Mouse (Mus musculus): Measurements from ENCODE around the gene Ccdc3.
"Not testable (repeated sequence)": the region's sequence is repeated elsewhere in the genome, so short reads cannot be mapped to it uniquely, and the experiment has no call there.

The Ccdc3 gene

DNA sequence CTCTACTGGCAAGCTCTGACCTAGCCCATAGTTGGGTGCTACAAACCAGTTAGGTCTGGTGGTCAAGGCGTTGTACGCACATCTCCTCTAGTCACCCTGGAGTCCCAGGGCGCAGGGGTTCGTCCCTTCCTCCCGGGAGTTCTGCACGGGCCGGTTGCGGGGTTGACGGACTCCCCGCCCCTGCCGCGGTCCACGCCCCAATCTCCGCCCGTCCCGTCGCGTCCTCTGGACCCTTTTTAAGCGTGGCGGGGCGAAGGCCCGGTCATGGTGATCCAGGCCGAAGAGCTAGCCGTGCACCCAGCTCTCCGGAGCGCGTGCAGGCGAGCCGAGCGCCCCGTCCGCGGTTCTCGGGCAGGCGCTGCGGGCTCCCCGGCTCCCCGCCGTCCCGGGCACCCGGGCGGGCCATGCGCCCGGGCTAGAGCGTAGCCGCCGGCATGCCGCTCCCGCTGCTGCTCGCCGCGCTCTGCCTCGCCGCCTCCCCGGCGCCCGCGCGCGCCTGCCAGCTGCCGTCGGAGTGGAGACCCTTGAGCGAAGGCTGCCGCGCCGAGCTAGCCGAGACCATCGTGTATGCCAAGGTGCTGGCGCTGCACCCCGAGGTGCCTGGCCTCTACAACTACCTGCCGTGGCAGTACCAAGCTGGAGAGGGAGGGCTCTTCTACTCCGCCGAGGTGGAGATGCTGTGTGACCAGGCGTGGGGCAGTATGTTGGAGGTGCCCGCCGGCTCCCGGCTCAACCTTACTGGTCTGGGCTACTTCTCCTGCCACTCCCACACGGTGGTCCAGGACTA is at the start of gene Ccdc3:
Ccdc3 (plus strand) TSS at position 277 of the 787 bp plus-strand sequence.
- peak; percentile 55 for DNase-seq (ENCODE audit: low spot score)

- DNase-seq (ENCODE audit: low spot score): not testable (repeated sequence)
These were observed 47.2 kb upstream of the Ccdc3 start for GRCm38 (mm10) chr2:5090385-5090784.

DNA sequence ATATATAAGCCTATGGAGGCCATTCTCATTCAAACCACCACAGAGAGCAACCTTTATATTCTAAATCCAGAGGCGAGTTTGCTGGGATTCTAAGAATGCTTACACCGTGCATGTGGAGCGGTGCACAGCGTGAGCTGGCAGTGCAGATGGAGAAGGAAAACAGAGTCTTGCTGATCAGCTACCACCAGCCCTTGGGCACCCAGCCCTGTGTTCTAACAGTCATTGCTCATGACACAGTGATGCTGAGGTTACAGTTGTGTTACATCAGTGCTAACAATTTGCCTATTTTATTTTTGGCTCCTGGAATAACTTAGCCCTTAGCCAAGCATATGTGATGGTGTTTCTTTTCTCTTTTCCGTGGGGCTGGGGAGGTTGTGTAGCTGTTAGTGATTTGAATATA is 42.7 kb upstream of the Ccdc3 start:
- no peak for DNase-seq (ENCODE audit: low spot score)

- no peak for DNase-seq (ENCODE audit: low spot score)
These were observed 42.3 kb upstream of the Ccdc3 start for GRCm38 (mm10) chr2:5095316-5095715.

- DNase-seq (ENCODE audit: low spot score): no peak
These were observed 39.7 kb upstream of the Ccdc3 start for GRCm38 (mm10) chr2:5097786-5098445.

DNA sequence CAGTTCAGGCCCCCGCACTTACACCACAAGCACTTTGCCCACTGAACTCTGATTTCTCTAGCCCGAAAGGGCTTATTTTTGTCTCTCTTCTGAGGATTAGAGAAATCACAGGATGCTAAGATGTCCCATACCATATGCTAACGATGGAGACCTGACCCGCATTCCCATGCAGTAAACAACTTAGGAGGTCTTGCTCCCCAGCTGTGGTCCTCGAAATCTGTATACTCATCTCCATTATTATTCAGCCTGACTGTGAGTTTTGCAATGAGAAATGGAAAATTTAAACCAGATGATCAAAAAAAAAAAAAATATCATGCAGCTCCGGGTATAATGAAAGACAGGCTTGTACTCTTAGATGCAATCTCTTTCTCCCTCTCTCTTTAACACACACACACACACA is 38.4 kb upstream of the Ccdc3 start:
- no peak for DNase-seq (ENCODE audit: low spot score)

- DNase-seq (ENCODE audit: low spot score): no peak
These were observed 35.8 kb upstream of the Ccdc3 start for GRCm38 (mm10) chr2:5101743-5102245.

- no peak for DNase-seq (ENCODE audit: low spot score)
These were observed 34.7 kb upstream of the Ccdc3 start for GRCm38 (mm10) chr2:5102891-5103290.

GRCm38 (mm10) chr2:5112785-5113291 is 24.7 kb upstream of the Ccdc3 start:
- DNase-seq (ENCODE audit: low spot score): no peak

DNA sequence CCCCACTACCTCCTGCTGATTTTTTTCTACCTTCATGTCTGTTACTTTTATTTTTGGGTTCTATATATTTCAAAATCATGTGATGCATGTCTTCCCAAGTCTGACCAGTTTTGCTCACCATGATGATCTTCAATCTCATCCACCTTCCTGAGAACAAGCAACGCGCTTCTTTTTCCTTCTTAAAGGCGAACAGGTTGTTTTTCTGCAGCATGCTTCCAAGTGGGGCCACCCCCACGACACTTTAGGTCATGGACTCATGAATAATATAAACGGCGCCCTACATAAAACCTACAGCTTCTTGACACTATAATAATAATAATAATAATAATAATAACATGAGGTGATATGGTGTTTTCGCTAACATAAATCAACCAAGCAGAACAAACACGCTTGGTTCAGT is 23.2 kb upstream of the Ccdc3 start:
- no peak for DNase-seq (ENCODE audit: low spot score)

DNA sequence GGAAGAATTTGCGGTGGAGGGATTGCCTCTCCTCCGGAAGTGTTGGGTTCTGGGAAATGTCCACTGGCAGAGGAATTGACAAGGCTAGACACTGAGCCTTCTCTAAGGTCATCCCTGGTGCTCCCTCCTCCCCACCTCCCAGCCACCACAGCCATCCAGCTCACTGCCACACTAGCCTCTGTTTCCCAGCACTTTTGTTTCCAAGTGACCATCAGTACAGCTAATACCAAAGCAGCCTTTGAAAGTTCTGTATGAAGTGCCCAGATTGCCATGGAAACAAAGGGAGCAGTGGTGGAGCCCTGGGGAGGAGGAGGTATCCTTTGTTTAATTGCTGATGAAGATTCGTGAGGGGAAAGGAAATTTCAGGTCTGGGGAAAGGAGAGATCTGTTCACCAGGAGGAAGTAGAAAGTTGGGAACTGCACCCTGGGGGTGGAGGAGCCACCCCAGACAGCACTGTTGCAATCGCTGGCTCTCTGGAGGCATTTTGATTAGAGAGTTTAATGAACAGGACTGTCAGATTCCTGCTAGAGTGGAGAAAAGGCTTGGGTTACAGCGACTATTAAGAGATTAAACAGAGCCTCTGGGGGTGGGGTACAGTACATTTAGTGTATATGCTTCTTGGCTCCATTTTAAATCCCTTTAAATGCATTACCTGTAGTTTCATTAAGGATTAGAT is 20.6 kb upstream of the Ccdc3 start:
- DNase-seq (ENCODE audit: low spot score): no peak

DNA sequence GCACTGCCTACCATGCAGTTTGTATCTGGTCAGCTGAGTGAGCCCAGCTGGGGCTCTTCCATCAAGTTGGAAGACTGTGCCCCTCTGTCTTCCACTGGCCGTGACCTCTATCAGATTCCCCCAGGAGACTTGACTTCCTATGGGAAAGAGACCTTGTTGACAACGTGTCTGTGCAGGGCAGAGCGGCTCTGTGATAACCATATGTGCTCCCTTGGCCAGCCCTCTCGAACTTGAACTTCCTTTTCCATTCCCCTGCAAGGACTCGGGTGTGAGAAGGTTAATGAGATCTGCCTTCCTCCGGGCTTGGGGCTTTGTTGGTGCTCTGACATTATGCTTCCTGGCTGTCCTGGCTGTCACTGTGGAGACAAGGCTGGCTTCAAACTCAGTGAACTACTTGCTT is 12.1 kb upstream of the Ccdc3 start:
- DNase-seq (ENCODE audit: low spot score): no peak

DNA sequence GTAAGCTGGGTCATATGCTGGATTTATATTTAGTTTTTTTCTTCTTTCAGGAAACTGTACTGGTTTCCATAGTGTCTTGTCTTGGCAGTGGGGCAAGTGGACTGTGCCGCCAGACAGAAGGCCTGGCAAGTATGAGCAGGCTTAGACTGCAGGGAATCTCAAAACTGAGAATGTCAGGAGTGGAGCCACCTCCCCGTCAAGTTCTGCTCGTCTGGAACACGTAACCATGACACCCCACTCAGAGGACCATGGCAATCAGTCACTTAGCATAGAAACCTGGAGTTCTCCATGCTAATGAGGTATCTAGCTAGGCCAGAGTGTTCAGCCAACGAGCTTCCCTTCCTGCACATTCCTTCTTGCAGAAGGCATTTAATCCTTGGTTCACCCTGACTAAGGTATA is 10.2 kb upstream of the Ccdc3 start:
- no peak for DNase-seq (ENCODE audit: low spot score)

GRCm38 (mm10) chr2:5129099-5129498 is 8.5 kb upstream of the Ccdc3 start:
- no peak for DNase-seq (ENCODE audit: low spot score)

GRCm38 (mm10) chr2:5132046-5132445 is 5.5 kb upstream of the Ccdc3 start:
- no peak for DNase-seq (ENCODE audit: low spot score)

DNA sequence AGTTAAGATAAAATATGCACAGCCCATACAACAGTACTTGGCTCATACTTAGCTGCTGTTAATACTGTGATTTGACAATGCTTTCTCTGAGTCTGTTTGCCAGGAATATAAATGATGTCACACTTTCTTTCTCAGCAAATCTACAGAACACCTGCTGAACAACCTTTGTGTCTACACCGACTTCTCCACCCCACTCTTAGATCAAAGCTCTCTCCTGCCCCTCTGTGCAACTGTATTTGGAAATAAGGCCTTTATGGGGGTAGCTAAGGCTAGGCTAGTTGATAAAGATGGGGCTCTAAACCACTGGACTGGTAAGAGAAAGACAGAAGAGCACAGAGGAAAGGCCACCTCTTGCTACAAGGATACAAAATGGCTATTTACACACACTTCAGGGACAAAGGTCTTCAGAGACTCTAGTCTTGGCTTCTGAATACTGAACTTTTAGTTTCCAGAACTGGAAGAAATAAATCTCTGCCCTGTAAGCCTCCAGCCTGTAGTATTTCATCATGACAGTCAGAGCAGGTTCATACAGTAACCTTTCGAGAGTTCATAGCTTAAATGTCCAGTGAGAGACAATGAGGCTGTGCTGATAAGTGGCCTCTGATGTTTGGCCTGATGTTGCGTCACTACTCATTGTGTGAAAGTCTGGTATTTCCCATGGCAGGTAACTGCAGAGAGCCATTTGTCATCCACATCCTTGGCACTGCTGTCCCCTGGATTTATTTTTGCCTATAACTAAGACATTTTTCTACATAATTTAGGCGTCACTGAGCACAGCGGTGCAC is 2.4 kb upstream of the Ccdc3 start:
- DNase-seq (ENCODE audit: low spot score): no peak

DNA sequence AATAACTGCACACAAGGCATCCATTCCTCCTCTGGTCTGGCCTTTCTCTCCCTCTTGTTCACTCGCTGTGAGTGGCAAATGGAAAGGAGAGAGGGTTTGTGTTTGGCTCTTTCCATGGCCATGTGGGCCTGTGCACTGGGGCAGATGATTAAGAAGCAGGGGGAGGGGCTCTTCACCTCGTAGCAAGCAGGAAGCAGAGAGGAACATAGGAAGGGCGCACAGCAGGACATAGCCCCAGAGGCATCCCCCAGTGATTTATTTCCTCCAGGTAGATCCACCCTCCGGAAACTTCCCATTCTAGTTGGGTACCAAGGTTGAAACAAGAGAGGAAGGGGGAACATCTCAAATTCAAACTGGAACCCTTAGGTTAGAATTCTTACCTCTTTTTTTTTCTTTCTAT is 2.4 kb downstream of the Ccdc3 start:
- DNase-seq (ENCODE audit: low spot score): no peak

DNA sequence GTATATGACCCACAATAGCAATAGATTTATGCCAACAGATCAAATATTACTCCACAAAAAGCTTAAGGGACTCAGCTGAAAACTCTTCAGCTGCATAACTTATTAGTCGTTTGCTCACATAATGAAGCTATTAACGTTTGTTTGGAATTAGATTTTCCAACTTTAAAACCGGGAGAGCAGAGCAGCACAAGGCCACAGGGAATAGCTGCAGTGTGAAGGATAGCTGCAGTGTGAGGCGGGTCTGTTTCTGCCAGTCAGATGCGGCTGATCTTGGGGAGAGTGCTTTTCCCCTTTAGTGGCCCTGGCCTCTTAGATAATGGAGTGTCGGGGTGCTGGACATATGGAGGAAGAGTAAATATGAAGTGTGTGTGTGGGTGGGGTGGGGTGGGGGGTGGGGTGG is 6.9 kb downstream of the Ccdc3 start:
- no peak for DNase-seq (ENCODE audit: low spot score)

DNA sequence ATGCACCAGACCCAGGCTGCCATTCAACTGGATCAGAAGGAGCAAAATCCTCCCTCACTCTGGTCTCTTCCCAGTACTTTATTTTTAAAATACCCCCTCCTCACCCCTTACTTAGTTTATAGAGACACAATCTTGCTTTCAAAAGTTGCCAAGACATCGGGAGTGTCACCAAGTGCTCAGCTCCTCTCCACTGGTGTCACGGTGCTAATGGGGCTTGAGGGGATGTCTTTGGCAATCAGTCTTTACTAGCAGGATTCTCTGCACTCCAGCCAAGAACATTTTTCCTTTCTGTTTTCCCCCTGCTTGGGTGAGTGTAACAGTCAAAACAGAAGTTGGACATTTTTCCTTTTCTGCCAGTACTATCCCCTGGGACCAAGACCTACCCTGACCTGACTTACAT is 10.3 kb downstream of the Ccdc3 start:
- no peak for DNase-seq (ENCODE audit: low spot score)

GRCm38 (mm10) chr2:5154711-5155110 is 17.1 kb downstream of the Ccdc3 start:
- DNase-seq (ENCODE audit: low spot score): no peak

- DNase-seq (ENCODE audit: low spot score): no peak
These were observed 22.8 kb downstream of the Ccdc3 start for GRCm38 (mm10) chr2:5160236-5160848.

All from testis, postnatal 10 days (tissue).